Mouse (Mus musculus): Measurements from ENCODE around the gene Tenm3. TPM values are rescaled to one million over a fixed set of nuclear protein-coding genes. Genes with fewer than 3 reads are reported as not detected.

Gene Tenm3
- total RNA-seq, 2 experiments from 2014 or later = not detected

- no peak for ATAC-seq (ENCODE audit: poor library complexity, severe bottlenecking)
These were observed 244.7 kb downstream of the Tenm3 start for GRCm38 (mm10) chr8:48599028-48599427.

- ATAC-seq (ENCODE audit: poor library complexity, severe bottlenecking) = no peak
These were observed 247.4 kb downstream of the Tenm3 start for GRCm38 (mm10) chr8:48596332-48596731.

GRCm38 (mm10) chr8:48591818-48592217, 251.9 kb downstream of the Tenm3 start:
- ATAC-seq (ENCODE audit: poor library complexity, severe bottlenecking) = no peak

- no peak for ATAC-seq (ENCODE audit: poor library complexity, severe bottlenecking)
These were observed 264.0 kb downstream of the Tenm3 start for GRCm38 (mm10) chr8:48579732-48580131.

GRCm38 (mm10) chr8:48579144-48579543, 264.6 kb downstream of the Tenm3 start:
- no peak for ATAC-seq (ENCODE audit: poor library complexity, severe bottlenecking)

GRCm38 (mm10) chr8:48572941-48573340, 270.8 kb downstream of the Tenm3 start:
- ATAC-seq (ENCODE audit: poor library complexity, severe bottlenecking) = no peak

GRCm38 (mm10) chr8:48572345-48572744, 271.4 kb downstream of the Tenm3 start:
- ATAC-seq (ENCODE audit: poor library complexity, severe bottlenecking) = no peak

GRCm38 (mm10) chr8:48568608-48569007, 275.1 kb downstream of the Tenm3 start:
- ATAC-seq (ENCODE audit: poor library complexity, severe bottlenecking) = no peak

- no peak for ATAC-seq (ENCODE audit: poor library complexity, severe bottlenecking)
These were observed 275.7 kb downstream of the Tenm3 start for GRCm38 (mm10) chr8:48567929-48568607.

GRCm38 (mm10) chr8:48560227-48560626, 283.5 kb downstream of the Tenm3 start:
- no peak for ATAC-seq (ENCODE audit: poor library complexity, severe bottlenecking)

GRCm38 (mm10) chr8:48555546-48556141, 288.1 kb downstream of the Tenm3 start:
- no peak for ATAC-seq (ENCODE audit: poor library complexity, severe bottlenecking)

- ATAC-seq (ENCODE audit: poor library complexity, severe bottlenecking) = no peak
These were observed 288.8 kb downstream of the Tenm3 start for GRCm38 (mm10) chr8:48554762-48555545.

- ATAC-seq (ENCODE audit: poor library complexity, severe bottlenecking) = no peak
These were observed 289.9 kb downstream of the Tenm3 start for GRCm38 (mm10) chr8:48553791-48554288.

GRCm38 (mm10) chr8:48552306-48552705, 291.4 kb downstream of the Tenm3 start:
- no peak for ATAC-seq (ENCODE audit: poor library complexity, severe bottlenecking)

GRCm38 (mm10) chr8:48551370-48551769, 292.4 kb downstream of the Tenm3 start:
- no peak for ATAC-seq (ENCODE audit: poor library complexity, severe bottlenecking)

GRCm38 (mm10) chr8:48548908-48549307, 294.8 kb downstream of the Tenm3 start:
- no peak for ATAC-seq (ENCODE audit: poor library complexity, severe bottlenecking)

GRCm38 (mm10) chr8:48545631-48546030, 298.1 kb downstream of the Tenm3 start:
- no peak for ATAC-seq (ENCODE audit: poor library complexity, severe bottlenecking)

- no peak for ATAC-seq (ENCODE audit: poor library complexity, severe bottlenecking)
These were observed 298.9 kb downstream of the Tenm3 start for GRCm38 (mm10) chr8:48544840-48545239.

- ATAC-seq (ENCODE audit: poor library complexity, severe bottlenecking) = no peak
These were observed 301.6 kb downstream of the Tenm3 start for GRCm38 (mm10) chr8:48542141-48542540.

- ATAC-seq (ENCODE audit: poor library complexity, severe bottlenecking) = no peak
These were observed 302.9 kb downstream of the Tenm3 start for GRCm38 (mm10) chr8:48540894-48541293.

GRCm38 (mm10) chr8:48535833-48536232, 307.9 kb downstream of the Tenm3 start:
- ATAC-seq (ENCODE audit: poor library complexity, severe bottlenecking) = no peak

GRCm38 (mm10) chr8:48531795-48532194, 312.0 kb downstream of the Tenm3 start:
- no peak for ATAC-seq (ENCODE audit: poor library complexity, severe bottlenecking)

All from megakaryocyte, adult 5-6 weeks (primary cell).